Mouse (Mus musculus) ES-E14 (cell line): ENCODE measurements around the gene Col23a1. TPM values are rescaled to one million over a fixed set of nuclear protein-coding genes. Genes with fewer than 3 reads are reported as not detected.
"Not testable (repeated sequence)": the region's sequence is repeated elsewhere in the genome, so short reads cannot be mapped to it uniquely, and the experiment has no call there.

Source experiments
- DNase-seq: peaks from one replicate; pipeline ENCODE4 v3.0.0-alpha.2; 2013; ENCODE audit warnings: low read depth, low spot score
- H3K27ac ChIP-seq: 2 replicates; pipeline ENCODE4 v1.5.1; 2012; ENCODE audit warnings: low read depth, mild to moderate bottlenecking, low read length, moderate library complexity, mixed read lengths; ENCODE audit not compliant: poor library complexity, insufficient read depth, severe bottlenecking
- H3K36me3 ChIP-seq: 2 replicates; pipeline ENCODE4 v1.6.1; 2012; ENCODE audit warnings: mild to moderate bottlenecking, low read length, moderate library complexity, mixed read lengths; ENCODE audit not compliant: control insufficient read depth, poor library complexity, insufficient read depth, severe bottlenecking
- H3K4me1 ChIP-seq, 2 experiments: fragments of 150-350 bp in 1 of 2; sonication (generic) in 1 of 2; 2 replicates each; pipeline ENCODE4 v1.6.1; 2012; ENCODE audit warnings: low read length in 2 of 2, mild to moderate bottlenecking in 1 of 2, mixed read lengths in 1 of 2; ENCODE audit not compliant: control insufficient read depth in 2 of 2, insufficient read depth in 2 of 2, poor library complexity in 1 of 2
- H3K4me3 ChIP-seq, 2 experiments: fragments of 150-350 bp in 1 of 2; sonication (generic) in 1 of 2; 2 replicates each; pipeline ENCODE4 v1.5.1; 2012; ENCODE audit warnings: low read length in 2 of 2, low read depth in 1 of 2, mild to moderate bottlenecking in 1 of 2, mixed read lengths in 1 of 2; ENCODE audit not compliant: insufficient read depth in 1 of 2, poor library complexity in 1 of 2, severe bottlenecking in 1 of 2
- H3K9ac ChIP-seq: 2 replicates; pipeline ENCODE4 v1.6.1; 2012; ENCODE audit warnings: low read depth, mild to moderate bottlenecking, low read length, mixed read lengths; ENCODE audit not compliant: poor library complexity, insufficient read depth, severe bottlenecking
- H3K9me3 ChIP-seq: fragments of 150-350 bp; sonication (generic); 2 replicates; pipeline ENCODE4 v1.6.1; 2012; ENCODE audit warnings: low read depth, mild to moderate bottlenecking, low read length; ENCODE audit not compliant: control insufficient read depth, insufficient read depth
- CHD2 ChIP-seq: IDR thresholded peaks from 2 replicates; pipeline ENCODE4 v1.6.1; 2014; ENCODE audit warnings: mild to moderate bottlenecking, low read depth, low read length, inconsistent platforms
- HCFC1 ChIP-seq: IDR thresholded peaks from 2 replicates; pipeline ENCODE4 v1.6.1; 2012; ENCODE audit warnings: low read length, inconsistent platforms, borderline replicate concordance; ENCODE audit not compliant: insufficient read depth
- MAFK ChIP-seq: IDR thresholded peaks from 2 replicates; pipeline ENCODE4 v1.6.1; 2014; ENCODE audit warnings: mild to moderate bottlenecking, low read depth, low read length, inconsistent platforms; ENCODE audit not compliant: insufficient read depth
- ZNF384 ChIP-seq: IDR thresholded peaks from 2 replicates; pipeline ENCODE4 v1.6.1; 2012; ENCODE audit warnings: low read depth, low read length, inconsistent platforms
- in situ Hi-C, 2 experiments: fragments of 600-800 bp; cut with MboI; formaldehyde crosslinking; loops; one replicate each; pipeline ENCODE4 v1.15.1; 2025; ENCODE audit warnings: low sequenced_read_pairs in 2 of 2, inconsistent platforms in 1 of 2; ENCODE audit not compliant: unreplicated experiment in 2 of 2
- total RNA-seq: library from RNA; depleted of rRNA; stranded (reverse); fragments of 300-350 nt; gene quantifications from 2 replicates; pipeline ENCODE4 v1.2.3, GENCODE M21; 2012; rRNA removed

Col23a1 gene
- total RNA-seq, 1 experiment: 0.40 TPM

GRCm38 (mm10) chr11:51632130-51632753 lies 342.5 kb downstream of the Col23a1 start:
- H3K9me3 ChIP-seq: no peaks in the 10 kb centered on the region
- in situ Hi-C loops: no loop called here
- no peak overlapping the region; the same call in 1 of the 2 replicates for H3K9ac ChIP-seq
- no peak for TF ChIP-seq CHD2
- TF ChIP-seq MAFK: no peak
- no peak for TF ChIP-seq HCFC1
- no peak for TF ChIP-seq ZNF384
- H3K4me1 ChIP-seq: peaks cover 4 to 17% of the 10 kb centered on the region in 2 experiments; a peak in 3 of 4 replicates
- peaks cover 30% of the 10 kb centered on the region for H3K36me3 ChIP-seq
- no peak overlapping the region for H3K4me3 ChIP-seq
- no peak for DNase-seq
- no peak overlapping the region for H3K27ac ChIP-seq

- H3K9ac ChIP-seq, H3K9me3 ChIP-seq, in situ Hi-C loops, DNase-seq: not testable (repeated sequence)
- H3K27ac ChIP-seq: peak overlapping the region; percentile 49; the same call in 1 of the 2 replicates
- peaks cover 21% of the 10 kb centered on the region for H3K36me3 ChIP-seq
- H3K4me1 ChIP-seq: peaks cover 4 to 17% of the 10 kb centered on the region in 2 experiments; a peak in 3 of 4 replicates
- H3K4me3 ChIP-seq: peak overlapping the region in 1 of 2 experiments; percentile 14; a peak in 1 of 4 replicates
Measured at GRCm38 (mm10) chr11:51633200-51633599, 343.5 kb downstream of the Col23a1 start.

Other genes with a start within 250 kb of the Col23a1 start
- not detected in 2 replicates for gene Olfr1375, start 241.8 kb upstream of the Col23a1 start, total RNA-seq
- 6.6 and 7.1 TPM in 2 replicates for gene Zfp354a, start 230.7 kb upstream of the Col23a1 start, total RNA-seq
- 8.0 and 13.0 TPM in 2 replicates for gene Gm12569, start 69.4 kb upstream of the Col23a1 start, total RNA-seq
- 62.5 and 73.7 TPM in 2 replicates for gene Clk4, start 28.2 kb upstream of the Col23a1 start, total RNA-seq
- 0.31 TPM in 1 of 2 replicates, not detected in the other for gene BC049762, start 26.9 kb upstream of the Col23a1 start, total RNA-seq